Mouse (Mus musculus) G1E (cell line): Measurements from ENCODE around the gene 2010300C02Rik.

ENCODE experiments used
- CTCF ChIP-seq: IDR thresholded peaks from 2 replicates; pipeline ENCODE4 v1.5.1; 2012; ENCODE audit warnings: low read depth, low read length, inconsistent platforms, mixed read lengths
- POLR2AphosphoS5 ChIP-seq: IDR thresholded peaks from 2 replicates; pipeline ENCODE4 v1.6.1; 2012; ENCODE audit warnings: low read depth, low read length, inconsistent platforms; ENCODE audit not compliant: insufficient replicate concordance

DNA sequence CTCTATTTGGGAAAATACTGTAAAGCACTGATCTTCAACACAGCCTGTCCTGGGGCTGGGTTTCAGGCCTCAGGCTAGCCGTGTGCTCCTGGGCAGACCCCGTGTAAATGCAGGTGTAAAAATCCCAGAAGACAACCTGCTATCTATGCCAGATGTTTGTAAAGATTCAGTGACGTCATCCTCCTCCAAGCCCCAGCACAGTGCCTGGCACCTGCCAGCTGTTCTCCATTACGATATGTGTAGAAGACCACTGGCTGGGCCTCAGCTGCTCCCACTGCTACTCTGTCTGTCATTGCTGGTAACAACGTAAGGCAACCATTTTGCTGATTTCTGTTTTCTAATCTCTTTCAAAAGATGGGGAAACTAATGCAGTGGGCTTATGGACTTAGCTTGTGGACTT lies 102.8 kb downstream of the 2010300C02Rik start:
- TF ChIP-seq CTCF (no peak), POLR2AphosphoS5 (no peak)
